Mouse (Mus musculus) hindbrain, embryonic 16.5 days (tissue): ENCODE measurements around the gene Rad51d. TPM values are rescaled to one million over a fixed set of nuclear protein-coding genes. Genes with fewer than 3 reads are reported as not detected.

ENCODE experiments used
- polyA plus RNA-seq: library from polyadenylated mRNA; unstranded; fragments of >200 nt; fragmentation: Nextera tagmentation; extraction: Ambion mirVana; gene quantifications from 2 replicates; pipeline ENCODE4 v1.2.1, GENCODE M21; 2015

The Rad51d gene
- polyA plus RNA-seq, 1 experiment from 2014 or later, result 11.9 TPM

Other genes starting within 250 kb of the Rad51d start
- gene Cct6b, start 126.3 kb downstream of the Rad51d start, polyA plus RNA-seq, result 0.20 and 0.49 TPM in 2 replicates
- gene Zfp830, start 126.3 kb downstream of the Rad51d start, polyA plus RNA-seq, result 27.5 and 27.9 TPM in 2 replicates
- gene Lig3, start 109.5 kb downstream of the Rad51d start, polyA plus RNA-seq, result 20.9 and 22.1 TPM in 2 replicates
- 3.7 and 3.9 TPM in 2 replicates for gene Rffl, start 19.4 kb downstream of the Rad51d start, polyA plus RNA-seq
- 0.51 and 0.99 TPM in 2 replicates for gene Fndc8, start 1.5 kb upstream of the Rad51d start, polyA plus RNA-seq
- gene Nle1, start 17.8 kb upstream of the Rad51d start, polyA plus RNA-seq, result 30.3 and 31.1 TPM in 2 replicates
- 1.4 and 3.3 TPM in 2 replicates for gene Unc45b, start 19.9 kb upstream of the Rad51d start, polyA plus RNA-seq
- 1.3 and 1.9 TPM in 2 replicates for gene Slfn5, start 60.7 kb upstream of the Rad51d start, polyA plus RNA-seq
- gene Slfn9, start 101.2 kb upstream of the Rad51d start, polyA plus RNA-seq, result 2.1 and 2.7 TPM in 2 replicates
- gene Slfn8, start 130.2 kb upstream of the Rad51d start, polyA plus RNA-seq, result 0.14 and 0.37 TPM in 2 replicates
- gene Slfn2, start 174.5 kb upstream of the Rad51d start, polyA plus RNA-seq, result 1.3 TPM in 2 replicates
- gene Slfn1, start 226.2 kb upstream of the Rad51d start, polyA plus RNA-seq, result 0.08 TPM in 1 of 2 replicates, not detected in the other